Mouse (Mus musculus): Measurements from ENCODE around the gene Gpsm2.
A peak's percentile ranks its signal among the peaks of the same experiment; 100 is the strongest.
"Not testable (repeated sequence)": the region's sequence is repeated elsewhere in the genome, so short reads cannot be mapped to it uniquely, and the experiment has no call there.

The Gpsm2 gene

DNA sequence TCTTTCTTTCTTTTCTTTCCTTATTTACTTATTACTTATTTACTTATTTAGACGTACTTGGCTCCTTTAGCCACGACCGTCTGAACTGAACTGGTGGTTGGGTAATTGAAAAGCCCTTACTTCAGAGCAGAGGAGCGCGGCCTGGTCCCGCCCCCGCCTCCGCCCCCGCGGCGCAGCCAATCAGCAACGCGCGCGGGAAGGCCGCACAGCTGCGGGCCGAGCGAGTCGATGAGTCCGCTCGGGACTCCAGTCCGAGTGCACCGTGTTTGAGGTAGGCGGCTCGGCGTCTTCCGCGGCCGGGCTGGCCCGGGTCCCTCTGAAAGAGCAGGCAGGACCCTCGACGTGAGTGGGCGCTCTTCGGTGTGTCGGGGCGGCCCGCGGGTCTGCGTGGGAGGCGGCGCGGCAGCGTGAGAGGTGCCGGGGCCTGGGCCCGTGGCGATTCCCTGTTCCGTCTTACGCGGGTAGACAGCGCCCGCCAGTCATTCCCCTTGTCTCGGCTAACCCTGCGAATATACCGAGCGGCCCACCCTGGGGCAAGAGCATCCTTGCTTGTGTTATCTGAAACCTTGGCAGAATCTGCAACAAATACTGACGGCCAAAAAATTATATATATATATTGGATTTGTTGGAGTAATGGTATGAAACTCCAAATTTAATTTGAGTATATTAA lies 68.3 kb downstream of the Gpsm2 start, which contains the start of gene Clcc1:
TSS of gene Clcc1 (plus strand) at position 204 of the 670 bp plus-strand sequence.
- DNase-seq: peak; percentile 95

DNA sequence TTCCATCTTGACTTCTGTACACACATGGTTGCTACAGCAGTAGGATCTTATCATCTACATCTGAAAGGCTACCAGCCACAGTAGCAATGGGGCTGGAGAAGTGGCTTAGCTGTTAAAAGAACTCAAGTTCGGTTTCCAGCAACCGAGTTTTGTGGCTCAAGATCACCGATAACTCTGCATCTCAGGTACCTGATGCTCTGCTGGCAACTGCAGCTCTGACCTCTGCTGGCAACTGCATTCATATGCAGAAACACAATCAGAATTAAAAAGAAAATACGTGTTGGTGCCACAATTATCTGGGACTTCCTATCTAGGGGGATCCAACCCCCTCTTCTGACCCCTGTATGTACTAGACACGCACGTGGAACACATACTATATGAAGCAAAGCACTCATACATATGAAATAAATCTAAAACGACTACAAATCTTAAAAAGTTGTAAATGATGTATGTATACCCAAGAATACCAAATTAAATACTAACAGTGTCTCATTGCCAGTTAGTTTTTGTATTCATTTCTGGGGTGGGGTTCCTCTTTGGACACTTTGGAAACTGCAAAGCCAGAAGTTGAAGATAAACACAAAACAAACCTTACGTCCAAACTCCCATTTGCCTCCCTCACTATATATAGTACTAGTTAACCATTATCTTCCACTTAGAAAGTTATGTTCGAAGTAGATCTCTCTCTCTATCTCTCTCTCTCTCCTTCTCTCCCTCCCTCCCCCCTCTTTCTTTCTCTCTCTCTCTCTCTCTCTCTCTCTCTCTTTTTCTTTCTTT lies 69.1 kb downstream of the Gpsm2 start:
- no peak for DNase-seq

DNA sequence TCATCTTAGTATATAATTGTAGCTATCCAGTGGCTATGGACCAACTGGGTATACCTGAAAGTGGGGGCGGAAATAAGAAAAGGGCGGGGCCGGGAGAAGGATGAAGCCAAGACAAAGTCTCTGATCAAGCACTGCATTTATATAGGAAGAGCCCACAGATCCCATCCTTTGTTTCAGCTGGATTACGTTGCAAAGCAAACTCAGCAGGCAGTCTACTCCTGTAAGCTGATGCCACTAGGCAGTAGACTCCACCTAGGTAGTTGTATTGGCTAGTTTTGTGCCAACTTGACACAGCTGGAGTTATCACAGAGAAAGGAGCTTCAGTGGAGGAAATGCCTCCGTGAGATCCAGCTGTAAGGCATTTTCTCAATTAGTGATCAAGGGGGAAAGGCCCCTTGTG lies 74.4 kb downstream of the Gpsm2 start:
- not testable (repeated sequence) for DNase-seq

DNA sequence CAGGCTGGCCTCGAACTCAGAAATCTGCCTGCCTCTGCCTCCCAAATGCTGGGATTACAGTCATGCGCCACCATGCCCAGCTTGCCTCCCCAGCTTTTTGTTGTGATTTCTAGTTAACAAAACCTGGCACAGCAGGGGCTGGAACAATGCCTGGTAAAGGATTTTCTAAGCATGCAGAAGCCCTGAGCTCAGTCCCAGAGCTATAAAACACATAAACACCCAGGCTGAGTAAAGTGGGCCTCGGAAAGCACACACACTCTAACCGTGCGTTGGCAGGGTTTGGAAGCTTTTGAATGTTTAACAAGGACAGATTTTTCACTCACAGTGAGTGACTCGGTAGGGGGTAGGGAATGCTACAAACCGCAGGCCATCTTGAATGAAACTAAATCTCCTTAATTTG lies 76.1 kb downstream of the Gpsm2 start:
- DNase-seq: no peak

DNA sequence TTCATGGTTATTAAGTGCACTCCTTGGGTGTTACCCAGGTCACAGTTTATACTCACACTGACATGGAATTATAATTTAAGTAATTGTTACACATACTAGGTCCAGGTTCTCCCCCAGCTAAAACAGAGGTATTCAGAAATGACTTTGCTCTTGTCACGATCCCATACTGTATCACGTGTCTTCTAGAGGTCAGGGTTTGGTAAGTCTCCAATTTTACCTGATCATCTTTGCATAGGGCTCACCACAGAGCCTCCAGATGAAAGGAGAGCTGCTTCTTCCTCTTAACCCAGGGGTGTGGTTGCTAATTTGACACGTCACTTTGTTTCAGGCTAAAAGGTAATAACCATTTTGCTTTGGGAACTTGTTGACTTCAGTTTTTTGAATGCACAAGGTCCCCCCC lies 77.3 kb downstream of the Gpsm2 start:
- no peak for DNase-seq

DNA sequence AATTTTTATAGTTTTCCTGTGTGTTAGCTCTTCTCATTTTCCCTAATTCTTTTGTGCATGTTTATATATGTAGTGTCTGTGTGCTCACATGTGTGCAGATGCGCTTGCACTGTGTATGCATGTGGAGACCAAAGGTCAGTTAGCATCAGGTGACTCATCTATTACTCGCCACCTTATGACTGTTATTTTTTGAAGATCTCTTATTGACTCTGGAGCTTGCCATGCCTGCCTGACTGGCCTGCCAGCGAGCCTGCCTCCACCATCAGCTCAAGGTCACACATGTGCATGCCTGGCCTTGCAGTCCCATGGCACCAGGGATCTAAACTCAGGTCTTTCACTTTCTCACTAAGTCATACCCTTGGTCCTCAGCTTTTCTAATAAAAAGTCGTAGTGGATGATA lies 81.1 kb downstream of the Gpsm2 start:
- no peak for DNase-seq

DNA sequence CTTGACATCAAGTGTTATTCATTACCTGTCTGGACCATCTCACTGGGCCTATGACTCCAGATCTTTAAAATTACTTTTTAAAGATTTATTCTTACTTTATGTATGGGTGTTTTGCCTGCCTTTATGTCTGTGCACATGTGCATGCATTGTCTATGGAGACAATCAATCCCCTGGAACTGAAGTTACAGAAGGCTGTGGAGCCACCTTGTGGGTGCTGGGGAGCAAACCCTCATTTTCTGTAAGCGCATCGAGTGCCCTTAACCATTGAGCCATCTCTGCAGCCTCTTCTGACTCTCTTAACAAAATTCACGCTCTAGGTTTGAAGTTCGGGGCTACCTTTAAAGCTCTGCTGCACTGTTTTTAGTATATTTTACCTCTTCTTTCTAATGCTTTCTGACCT lies 82.7 kb downstream of the Gpsm2 start:
- no peak for DNase-seq

DNA sequence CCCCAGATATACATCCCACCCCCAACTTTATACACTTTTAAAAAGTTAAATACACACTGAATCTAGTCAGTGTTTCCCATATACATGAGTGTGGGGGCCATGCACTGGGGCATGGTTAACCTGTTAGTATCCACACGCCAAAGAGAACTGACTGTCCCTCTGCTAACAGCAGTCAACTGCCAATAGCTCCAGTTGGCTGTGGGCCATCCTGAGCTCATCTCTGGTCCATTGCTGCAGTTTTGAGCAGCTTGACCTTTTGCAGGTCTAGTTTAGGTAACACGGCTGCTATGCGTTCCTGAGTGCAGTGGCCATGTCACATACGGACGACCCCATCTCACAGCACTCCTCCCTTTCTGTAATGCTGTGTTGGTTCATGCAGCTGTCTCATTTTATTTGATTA lies 87.3 kb downstream of the Gpsm2 start:
- no peak for DNase-seq

Data from lung, postnatal 14 days (tissue).